ENCODE assay signal across 8 mouse cellular contexts in genomic region chr10:43483426-43483995, GRCm38 (mm10). TPM values are rescaled to one million over a fixed set of nuclear protein-coding genes. Genes with fewer than 3 reads are reported as not detected.
DNase-seq lines count a peak whose midpoint lies in the region; ATAC-seq lines count a peak whose summit lies in the region.

No protein-coding gene starts in this region.

- no peak overlapping the region for H3K4me2 ChIP-seq in forebrain, embryonic 13.5 days
- no peak overlapping the region for H3K4me2 ChIP-seq in forebrain, embryonic 14.5 days (ENCODE audit: low read length)
- H3K4me2 ChIP-seq in hindbrain, embryonic 16.5 days (ENCODE audit: low read length) = no peak overlapping the region
- no peak overlapping the region for H3K4me2 ChIP-seq in liver, embryonic 16.5 days (ENCODE audit: low read depth, low read length)

- no peak for DNase-seq in forebrain, embryonic 14.5 days (ENCODE audit: low spot score)
- DNase-seq in gastrocnemius, postnatal 14 days = peak; percentile 63
- no peak for DNase-seq in cerebellum, postnatal 4 days (ENCODE audit: low spot score in 2 of 2)
- DNase-seq in urinary bladder, postnatal 4 days (ENCODE audit: low spot score in 2 of 2) = no peak
- no peak for DNase-seq in c-Kit-positive CD71-positive TER-119-positive erythroid progenitor cells, embryonic 14.5 days (ENCODE audit: low spot score)

- 62% methylated on average over 9 of the region's 9 CpGs for whole genome bisulfite sequencing in forebrain, embryonic 13.5 days
- WGBS in forebrain, embryonic 14.5 days = 58% methylated on average over 9 of the region's 9 CpGs
- 37% methylated on average over 9 of the region's 9 CpGs for WGBS in hindbrain, embryonic 16.5 days
- WGBS in liver, embryonic 16.5 days (ENCODE audit: insufficient replicate concordance) = 60% methylated on average over 9 of the region's 9 CpGs

- no peak overlapping the region for H3K4me3 ChIP-seq in forebrain, embryonic 13.5 days
- H3K4me3 ChIP-seq in forebrain, embryonic 14.5 days (ENCODE audit: low read depth, low read length) = no peak overlapping the region
- no peak overlapping the region for H3K4me3 ChIP-seq in hindbrain, embryonic 16.5 days (ENCODE audit: low read length)
- no peak overlapping the region for H3K4me3 ChIP-seq in liver, embryonic 16.5 days (ENCODE audit: low read depth, low read length)

- no peaks in the 10 kb centered on the region for H3K36me3 ChIP-seq in forebrain, embryonic 13.5 days (ENCODE audit: poor library complexity, severe bottlenecking)
- H3K36me3 ChIP-seq in forebrain, embryonic 14.5 days (ENCODE audit: control insufficient read depth, insufficient read depth, low read length) = no peaks in the 10 kb centered on the region
- H3K36me3 ChIP-seq in hindbrain, embryonic 16.5 days (ENCODE audit: control insufficient read depth, insufficient read depth, low read length) = no peaks in the 10 kb centered on the region
- no peaks in the 10 kb centered on the region for H3K36me3 ChIP-seq in liver, embryonic 16.5 days (ENCODE audit: control insufficient read depth, insufficient read depth)

- no peaks in the 10 kb centered on the region for H3K9me3 ChIP-seq in forebrain, embryonic 13.5 days (replicated peaks)
- no peaks in the 10 kb centered on the region for H3K9me3 ChIP-seq in forebrain, embryonic 14.5 days (replicated peaks; ENCODE audit: control insufficient read depth, low read length)
- no peaks in the 10 kb centered on the region for H3K9me3 ChIP-seq in hindbrain, embryonic 16.5 days (ENCODE audit: control insufficient read depth, low read length)
- H3K9me3 ChIP-seq in liver, embryonic 16.5 days (replicated peaks; ENCODE audit: control insufficient read depth, low read length) = no peaks in the 10 kb centered on the region

- H3K9ac ChIP-seq in forebrain, embryonic 13.5 days = peak overlapping the region; percentile 53
- H3K9ac ChIP-seq in forebrain, embryonic 14.5 days (ENCODE audit: low read length) = no peak overlapping the region
- peak overlapping the region; percentile 33; the same call in 1 of the 2 replicates for H3K9ac ChIP-seq in hindbrain, embryonic 16.5 days (ENCODE audit: low read depth, low read length)
- no peak overlapping the region for H3K9ac ChIP-seq in liver, embryonic 16.5 days (ENCODE audit: low read depth, low read length)

- no peaks in the 10 kb centered on the region for H3K27me3 ChIP-seq in forebrain, embryonic 13.5 days
- H3K27me3 ChIP-seq in forebrain, embryonic 14.5 days (replicated peaks; ENCODE audit: control insufficient read depth, insufficient read depth, low read length) = no peaks in the 10 kb centered on the region
- no peaks in the 10 kb centered on the region for H3K27me3 ChIP-seq in hindbrain, embryonic 16.5 days (replicated peaks; ENCODE audit: control insufficient read depth, insufficient read depth, low read length)
- H3K27me3 ChIP-seq in liver, embryonic 16.5 days (ENCODE audit: control insufficient read depth, insufficient read depth, low read depth, low read length) = peaks cover 1% of the 10 kb centered on the region; the same call in 1 of the 2 replicates

- peak overlapping the region; percentile 35; the same call in 1 of the 2 replicates for H3K27ac ChIP-seq in forebrain, embryonic 13.5 days
- H3K27ac ChIP-seq in forebrain, embryonic 14.5 days (ENCODE audit: low read depth, low read length) = no peak overlapping the region
- H3K27ac ChIP-seq in hindbrain, embryonic 16.5 days (ENCODE audit: low read depth, low read length) = peak overlapping the region; percentile 6; the same call in 1 of the 2 replicates
- 0 out of 2 replicates have a peak overlapping the region, but pooled peaks have one; percentile 37 for H3K27ac ChIP-seq in liver, embryonic 16.5 days (ENCODE audit: low read length)

- no peak for ATAC-seq in forebrain, embryonic 13.5 days
- no peak for ATAC-seq in forebrain, embryonic 14.5 days
- ATAC-seq in hindbrain, embryonic 16.5 days = no peak
- ATAC-seq in liver, embryonic 16.5 days (ENCODE audit: low read depth) = no peak

- intact Hi-C loops in gastrocnemius, postnatal 14 days (cut with DNase I; ENCODE audit: low total_unique reads) = no loop called here

- peaks cover 38% of the 10 kb centered on the region for H3K4me1 ChIP-seq in forebrain, embryonic 13.5 days
- H3K4me1 ChIP-seq in forebrain, embryonic 14.5 days (ENCODE audit: control insufficient read depth, insufficient read depth, low read length) = peaks cover 21% of the 10 kb centered on the region
- H3K4me1 ChIP-seq in hindbrain, embryonic 16.5 days (ENCODE audit: control insufficient read depth, insufficient read depth, low read depth, low read length) = peaks cover 16% of the 10 kb centered on the region
- H3K4me1 ChIP-seq in liver, embryonic 16.5 days (ENCODE audit: control insufficient read depth, low read depth, low read length) = peaks cover 17% of the 10 kb centered on the region

RNA-seq across cellular contexts. Expression of gene Bend3, which starts 4.9 kb away (rescaled TPM):
- polyA plus RNA-seq in forebrain, embryonic 13.5 days (2015; fragmentation: Nextera tagmentation; extraction: Ambion mirVana) = 3.8 and 5.0 TPM in 2 replicates
- 2.8 and 3.2 TPM in 2 replicates for polyA plus RNA-seq in forebrain, embryonic 14.5 days (2014; fragmentation: Nextera tagmentation; extraction: Ambion mirVana)
- 1 to 10 TPM; 3.7 to 4.8 TPM for total RNA-seq in gastrocnemius, postnatal 14 days (2021)
- 1.6 and 3.3 TPM in 2 replicates for polyA plus RNA-seq in hindbrain, embryonic 16.5 days (2015; fragmentation: Nextera tagmentation; extraction: Ambion mirVana)
- 0.60 and 0.96 TPM in 2 replicates for polyA plus RNA-seq in liver, embryonic 16.5 days (2015; fragmentation: Nextera tagmentation; extraction: Ambion mirVana)

RNA-seq across cellular contexts. Expression of gene Gm9803, which starts 40.4 kb away (rescaled TPM):
- 19.4 and 23.4 TPM in 2 replicates for polyA plus RNA-seq in forebrain, embryonic 13.5 days (2015; fragmentation: Nextera tagmentation; extraction: Ambion mirVana)
- 13.7 and 22.1 TPM in 2 replicates for polyA plus RNA-seq in forebrain, embryonic 14.5 days (2014; fragmentation: Nextera tagmentation; extraction: Ambion mirVana)
- 1 to 10 TPM; 6.8 to 8.8 TPM for total RNA-seq in gastrocnemius, postnatal 14 days (2021)
- 15.2 and 49.0 TPM in 2 replicates for polyA plus RNA-seq in hindbrain, embryonic 16.5 days (2015; fragmentation: Nextera tagmentation; extraction: Ambion mirVana)
- polyA plus RNA-seq in liver, embryonic 16.5 days (2015; fragmentation: Nextera tagmentation; extraction: Ambion mirVana) = 2.9 and 6.0 TPM in 2 replicates

RNA-seq across cellular contexts. Expression of gene 1700021F05Rik, which starts 57.3 kb away (rescaled TPM):
- polyA plus RNA-seq in forebrain, embryonic 13.5 days (2015; fragmentation: Nextera tagmentation; extraction: Ambion mirVana) = 63.0 and 65.2 TPM in 2 replicates
- 74.3 and 81.8 TPM in 2 replicates for polyA plus RNA-seq in forebrain, embryonic 14.5 days (2014; fragmentation: Nextera tagmentation; extraction: Ambion mirVana)
- 100 to 1,000 TPM in 1 of 2 experiments, 10 to 100 TPM in 1; 97.7 to 103 TPM for total RNA-seq in gastrocnemius, postnatal 14 days (2021)
- polyA plus RNA-seq in hindbrain, embryonic 16.5 days (2015; fragmentation: Nextera tagmentation; extraction: Ambion mirVana) = 64.8 and 74.9 TPM in 2 replicates
- polyA plus RNA-seq in liver, embryonic 16.5 days (2015; fragmentation: Nextera tagmentation; extraction: Ambion mirVana) = 21.6 and 26.4 TPM in 2 replicates

Comparison
In these comparisons a context has a peak if more than half of its experiments do, and no peak if none do; other contexts are left out.
1. H3K9ac ChIP-seq: peak in forebrain, embryonic 13.5 days (single experiment) and hindbrain, embryonic 16.5 days (single experiment); none in forebrain, embryonic 14.5 days (single experiment) and liver, embryonic 16.5 days (single experiment).